ENCODE assay signal across 9 mouse cellular contexts in the genomic region with DNA sequence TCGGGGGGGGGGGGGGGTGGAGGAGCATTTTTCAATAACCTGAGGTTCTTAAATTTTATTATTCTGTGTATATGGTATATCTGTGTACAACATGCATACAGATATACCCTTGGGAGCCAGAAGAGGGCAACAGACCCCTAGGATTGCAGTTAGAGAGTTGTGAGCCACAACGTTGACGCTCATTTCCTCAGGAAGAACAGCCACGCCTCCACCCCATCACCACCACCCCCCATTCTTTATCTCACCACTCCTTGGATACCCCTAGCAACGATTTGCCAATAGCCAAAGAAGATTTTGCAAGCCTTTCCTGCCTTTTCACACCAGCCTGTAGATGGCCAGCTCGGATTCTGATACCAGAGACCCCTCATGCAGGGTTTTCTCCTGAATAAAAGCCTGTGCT. TPM values are rescaled to one million over a fixed set of nuclear protein-coding genes. Genes with fewer than 3 reads are reported as not detected.
DNase-seq lines count a peak whose midpoint lies in the region; ATAC-seq lines count a peak whose summit lies in the region.
"Had no signal": no experiment of that assay in that cellular context is flagged by ENCODE, and none has a peak within 500 bp of the region (broad histone marks: within the 10 kb centered on the region; RNA-seq: fewer than 3 reads in every experiment).

No protein-coding gene starts in this region.

- no peak overlapping the region for H3K4me3 ChIP-seq in intestine, embryonic 16.5 days (ENCODE audit: low read length)
- H3K4me3 ChIP-seq: neural tube, embryonic 13.5 days had no signal

- H3K36me3 ChIP-seq in intestine, embryonic 16.5 days (ENCODE audit: control insufficient read depth, insufficient read depth, low read length): no peaks in the 10 kb centered on the region
- H3K36me3 ChIP-seq in splenic B cell, adult 2 months (ENCODE audit: control insufficient read depth, insufficient read depth, low read length, poor library complexity, severe bottlenecking): no peaks in the 10 kb centered on the region
- H3K36me3 ChIP-seq: neural tube, embryonic 13.5 days had no signal

- H3K9ac ChIP-seq in intestine, embryonic 16.5 days (ENCODE audit: low read depth, low read length): no peak overlapping the region
- H3K9ac ChIP-seq: neural tube, embryonic 13.5 days had no signal

- ATAC-seq in intestine, embryonic 16.5 days: peak; percentile 53; the same call in 1 of the 2 replicates

- peak; percentile 22 to 32 for DNase-seq in right cerebral cortex, postnatal 10 days (ENCODE audit: low spot score in 2 of 2)
- DNase-seq in right cerebral cortex, postnatal 36 days (ENCODE audit: low spot score in 2 of 2): no peak
- peak; percentile 46 for DNase-seq in brain, adult 2 months (ENCODE audit: low read depth, low spot score)
- peak; percentile 63 for DNase-seq in splenic B cell, adult 2 months (ENCODE audit: low read depth, low spot score)
- DNase-seq in gastrocnemius, postnatal 10 days: no peak
- DNase-seq in heart, postnatal 25 days (ENCODE audit: low spot score): no peak
- no peak for DNase-seq in frontal cortex, postnatal 14 days (ENCODE audit: low spot score in 2 of 2)

- intact Hi-C loops in heart, postnatal 25 days (cut with DNase I): no loop called here

- no peaks in the 10 kb centered on the region for H3K27me3 ChIP-seq in intestine, embryonic 16.5 days (replicated peaks; ENCODE audit: control insufficient read depth, insufficient read depth, low read length)
- no peaks in the 10 kb centered on the region for H3K27me3 ChIP-seq in splenic B cell, adult 2 months (ENCODE audit: control insufficient read depth, insufficient read depth, low read length, poor library complexity, severe bottlenecking)
- H3K27me3 ChIP-seq: neural tube, embryonic 13.5 days had no signal

- H3K4me1 ChIP-seq in intestine, embryonic 16.5 days (ENCODE audit: control insufficient read depth, insufficient read depth, low read length): 0 out of 2 replicates have a peak, but pooled peaks cover 2% of the 10 kb centered on the region
- H3K4me1 ChIP-seq: neural tube, embryonic 13.5 days had no signal

- no peak overlapping the region for H3K27ac ChIP-seq in intestine, embryonic 16.5 days (ENCODE audit: low read length)
- H3K27ac ChIP-seq: neural tube, embryonic 13.5 days had no signal

- 9% methylated on average over 6 of the region's 6 CpGs for WGBS in intestine, embryonic 16.5 days

- H3K9me3 ChIP-seq in intestine, embryonic 16.5 days (ENCODE audit: control insufficient read depth, low read length): no peaks in the 10 kb centered on the region
- H3K9me3 ChIP-seq: neural tube, embryonic 13.5 days had no signal

- no peak overlapping the region for H3K4me2 ChIP-seq in intestine, embryonic 16.5 days (ENCODE audit: low read depth, low read length)
- H3K4me2 ChIP-seq: neural tube, embryonic 13.5 days had no signal

RNA-seq across cellular contexts. Expression of gene Gm9844, which starts 16.3 kb away (rescaled TPM):
- polyA plus RNA-seq in intestine, embryonic 16.5 days (2015; fragmentation: Nextera tagmentation; extraction: Ambion mirVana): 8.6 and 9.7 TPM in 2 replicates
- total RNA-seq in gastrocnemius, postnatal 10 days (2021): 1 to 10 TPM in 1 of 2 experiments, not detected in 1; 1.7 TPM
- total RNA-seq in heart, postnatal 25 days (2021): not detected

RNA-seq across cellular contexts. Expression of gene Lypd4, which starts 24.0 kb away (rescaled TPM):
- polyA plus RNA-seq in intestine, embryonic 16.5 days (2015; fragmentation: Nextera tagmentation; extraction: Ambion mirVana): not detected in 2 replicates
- total RNA-seq in gastrocnemius, postnatal 10 days (2021): not detected
- not detected for total RNA-seq in heart, postnatal 25 days (2021)
- polyA plus RNA-seq: neural tube, embryonic 13.5 days had no signal

RNA-seq across cellular contexts. Expression of gene Dmrtc2, which starts 24.1 kb away (rescaled TPM):
- not detected in 2 replicates for polyA plus RNA-seq in intestine, embryonic 16.5 days (2015; fragmentation: Nextera tagmentation; extraction: Ambion mirVana)
- not detected for total RNA-seq in gastrocnemius, postnatal 10 days (2021)
- total RNA-seq in heart, postnatal 25 days (2021): not detected
- polyA plus RNA-seq: neural tube, embryonic 13.5 days had no signal

RNA-seq across cellular contexts. Expression of gene Rps19, which starts 38.5 kb away (rescaled TPM):
- 2,122 and 2,334 TPM in 2 replicates for polyA plus RNA-seq in intestine, embryonic 16.5 days (2015; fragmentation: Nextera tagmentation; extraction: Ambion mirVana)
- 100 to 1,000 TPM; 680 to 704 TPM for total RNA-seq in gastrocnemius, postnatal 10 days (2021)
- total RNA-seq in heart, postnatal 25 days (2021): 100 to 1,000 TPM; 493 to 532 TPM

RNA-seq across cellular contexts. Expression of gene Cd79a, which starts 51.5 kb away (rescaled TPM):
- 0.39 and 0.46 TPM in 2 replicates for polyA plus RNA-seq in intestine, embryonic 16.5 days (2015; fragmentation: Nextera tagmentation; extraction: Ambion mirVana)
- 1 to 10 TPM in 1 of 2 experiments, under 1 TPM in 1; 0.21 to 1.6 TPM for total RNA-seq in gastrocnemius, postnatal 10 days (2021)
- total RNA-seq in heart, postnatal 25 days (2021): 1 to 10 TPM in 1 of 2 experiments, under 1 TPM in 1; 0.96 to 2.0 TPM

Comparison
In these comparisons a context has a peak if more than half of its experiments do, and no peak if none do; other contexts are left out.
1. DNase-seq: peak in right cerebral cortex, postnatal 10 days (2 of 2), brain, adult 2 months (single experiment) and splenic B cell, adult 2 months (single experiment); none in right cerebral cortex, postnatal 36 days (0 of 2), gastrocnemius, postnatal 10 days (single experiment), heart, postnatal 25 days (single experiment) and frontal cortex, postnatal 14 days (0 of 2).